Mouse (Mus musculus): ENCODE results near the gene Chrdl1.

Gene Chrdl1

GRCm38 (mm10) chrX:143393791-143394369 lies at the start of gene Chrdl1:
Gene Chrdl1, minus strand, starts transcription at chrX:143394262.
- DNase-seq (ENCODE audit: low spot score), result peak; percentile 21

DNA sequence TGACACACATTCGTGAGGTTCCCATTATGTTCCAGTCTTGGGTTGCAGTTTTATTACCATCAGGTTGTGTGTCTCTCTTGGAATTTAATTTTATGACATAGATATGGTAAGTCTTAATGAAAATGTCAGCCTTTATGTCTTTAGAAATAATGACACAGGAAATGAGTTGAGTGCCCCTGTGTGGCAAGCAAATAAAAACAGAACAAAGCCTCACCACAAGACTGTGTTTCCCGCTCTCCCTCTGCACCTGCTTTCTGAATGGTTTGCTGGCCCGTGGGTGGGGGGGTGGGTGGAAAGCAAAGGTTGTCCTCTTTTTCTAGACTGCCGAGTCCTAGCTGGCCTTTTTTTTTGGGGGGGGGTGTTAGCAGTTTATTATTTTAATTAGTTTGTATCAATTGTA lies 48.6 kb upstream of the Chrdl1 start:
- DNase-seq (ENCODE audit: low spot score), result no peak

DNA sequence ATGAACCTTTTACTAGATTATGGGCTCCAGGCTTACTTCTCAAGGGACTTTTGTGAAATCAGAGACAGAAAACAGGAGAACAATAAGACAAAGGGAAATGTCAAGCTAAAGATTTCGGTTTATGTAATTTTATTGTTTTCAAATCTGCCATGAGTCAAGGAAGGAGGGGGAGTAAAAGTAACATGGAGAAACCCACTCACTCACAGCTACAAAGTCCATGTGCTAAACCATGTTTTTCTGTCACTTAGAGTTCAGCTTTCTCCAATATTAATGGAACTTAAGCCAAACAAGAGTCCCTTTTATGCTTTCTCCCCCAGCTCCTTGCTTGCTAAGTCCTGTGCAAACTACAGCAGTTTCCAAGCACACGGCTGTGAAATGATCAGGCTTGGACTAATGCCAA lies 10.5 kb upstream of the Chrdl1 start:
- no peak for DNase-seq (ENCODE audit: low spot score)

DNA sequence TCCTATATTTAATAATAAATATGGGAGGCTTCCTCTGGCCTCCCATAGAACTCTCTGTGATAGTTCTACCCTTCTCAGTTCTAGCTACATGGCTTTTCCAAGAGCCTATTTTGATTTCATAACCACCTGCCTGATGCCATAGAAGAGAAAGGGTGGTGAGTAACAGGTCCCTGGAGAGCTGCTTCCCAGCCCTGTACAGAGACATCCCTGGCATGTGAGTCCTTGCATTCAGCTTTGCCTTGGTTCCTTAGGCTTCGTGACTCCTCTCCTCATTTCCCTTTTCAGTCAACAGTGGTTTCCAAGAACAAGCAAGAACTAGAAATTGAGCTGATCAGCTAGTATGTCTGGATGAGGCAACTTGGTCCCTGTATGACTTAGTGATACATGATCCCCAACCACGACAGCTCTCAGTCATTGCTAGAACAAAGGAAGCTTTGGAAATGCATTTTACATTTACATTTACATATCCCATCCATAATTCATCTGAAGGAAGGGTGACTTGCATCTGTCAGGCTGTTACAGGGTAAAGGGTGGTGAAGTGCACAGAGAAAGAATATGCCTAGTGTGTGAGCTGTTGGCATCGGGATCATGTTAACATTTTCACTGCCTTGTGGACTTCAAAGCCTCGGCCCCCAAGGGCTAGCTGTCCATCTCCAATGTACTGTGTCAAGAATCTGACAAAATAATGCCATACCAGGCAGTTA lies 27.7 kb downstream of the Chrdl1 start:
- no peak for DNase-seq (ENCODE audit: low spot score)

DNA sequence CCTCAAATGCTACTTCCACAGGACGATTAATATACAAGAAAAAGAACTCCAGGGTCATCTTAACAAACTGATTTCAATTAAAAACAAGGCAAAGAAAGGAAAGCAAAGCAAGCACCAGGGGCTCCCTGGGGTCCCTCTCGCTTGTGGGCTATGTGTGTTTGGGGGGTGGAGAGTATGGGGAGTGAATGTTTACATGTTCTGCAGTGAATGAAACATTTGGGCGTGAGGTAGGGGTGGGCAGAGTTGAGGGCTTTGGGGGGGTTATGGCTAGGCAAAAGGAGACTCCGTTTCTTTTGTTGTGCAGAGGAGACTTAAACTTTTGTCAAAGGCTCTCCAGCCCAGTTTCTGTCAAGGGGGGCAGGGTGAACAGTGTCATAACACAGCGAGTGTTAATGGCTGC lies 46.8 kb downstream of the Chrdl1 start:
- DNase-seq (ENCODE audit: low spot score), result no peak

DNA sequence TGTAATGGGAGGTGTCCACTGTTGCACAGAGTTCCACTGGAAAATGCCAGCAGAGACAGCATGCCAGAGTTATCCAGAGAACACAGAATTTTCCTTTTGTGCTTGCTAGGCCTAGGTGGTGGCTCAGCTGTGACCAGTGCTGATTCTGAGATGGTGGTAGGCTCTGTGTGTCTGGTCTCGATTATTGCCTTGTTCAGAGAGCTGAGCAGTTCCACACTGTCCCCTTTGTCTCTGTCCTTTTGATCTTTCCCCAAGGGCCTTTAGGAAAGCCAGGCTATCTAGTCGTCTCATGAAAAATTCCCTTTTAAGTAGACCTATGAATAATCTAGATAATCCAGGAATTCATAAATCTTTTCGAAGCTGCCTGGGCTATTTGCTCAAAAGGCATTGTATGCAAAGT lies 47.3 kb downstream of the Chrdl1 start:
- peak; percentile 8 for DNase-seq (ENCODE audit: low spot score)

GRCm38 (mm10) chrX:143344509-143345495 lies 49.3 kb downstream of the Chrdl1 start:
- DNase-seq (ENCODE audit: low spot score), result peak; percentile 21

DNA sequence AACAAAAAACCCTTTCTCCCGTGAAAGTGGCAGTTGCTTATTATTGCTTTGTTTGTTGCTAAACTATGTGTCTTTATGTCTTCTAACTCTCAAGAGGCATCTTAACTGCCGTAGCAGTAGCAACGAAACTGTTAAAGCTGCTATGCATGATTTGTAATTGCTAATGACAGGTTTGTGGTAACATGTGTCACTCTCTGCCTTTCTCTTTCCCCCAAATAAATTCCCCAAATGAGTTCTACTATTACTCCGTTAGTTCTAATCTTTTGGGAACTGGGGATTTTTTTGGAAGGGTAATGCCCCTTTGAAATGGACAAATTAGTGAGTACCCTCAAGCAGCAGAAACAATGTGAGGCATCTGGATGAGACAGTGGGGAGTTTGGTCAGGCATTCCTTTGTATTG lies 55.9 kb downstream of the Chrdl1 start:
- no peak for DNase-seq (ENCODE audit: low spot score)

- no peak for DNase-seq (ENCODE audit: low spot score)
Measured at GRCm38 (mm10) chrX:143337561-143337960, 56.5 kb downstream of the Chrdl1 start.

DNA sequence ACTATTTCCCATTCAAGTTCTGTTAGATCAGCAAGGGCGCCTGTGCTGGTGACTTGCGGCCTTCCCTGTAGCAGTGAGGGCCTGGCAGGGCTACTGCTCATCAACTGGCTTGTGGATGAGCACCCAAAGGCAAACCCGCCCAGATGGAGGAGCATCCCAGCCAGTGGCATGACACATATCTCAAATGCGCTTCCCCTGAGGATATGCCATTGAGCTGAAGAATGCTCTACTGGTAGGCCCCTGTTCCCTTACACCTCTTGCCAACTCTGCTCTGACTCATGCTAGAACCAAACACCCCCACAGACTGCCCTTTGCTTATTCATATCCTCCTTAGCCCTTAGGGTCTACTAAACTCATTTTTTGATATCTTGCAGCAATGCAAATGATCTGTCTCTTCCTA lies 57.4 kb downstream of the Chrdl1 start:
- DNase-seq (ENCODE audit: low spot score), result no peak

GRCm38 (mm10) chrX:143335846-143336245 lies 58.2 kb downstream of the Chrdl1 start:
- DNase-seq (ENCODE audit: low spot score), result peak; percentile 6

GRCm38 (mm10) chrX:143313166-143313565 lies 80.9 kb downstream of the Chrdl1 start:
- no peak for DNase-seq (ENCODE audit: low spot score)

- DNase-seq (ENCODE audit: low spot score), result no peak
Measured at GRCm38 (mm10) chrX:143294726-143295125, 99.3 kb downstream of the Chrdl1 start.

DNA sequence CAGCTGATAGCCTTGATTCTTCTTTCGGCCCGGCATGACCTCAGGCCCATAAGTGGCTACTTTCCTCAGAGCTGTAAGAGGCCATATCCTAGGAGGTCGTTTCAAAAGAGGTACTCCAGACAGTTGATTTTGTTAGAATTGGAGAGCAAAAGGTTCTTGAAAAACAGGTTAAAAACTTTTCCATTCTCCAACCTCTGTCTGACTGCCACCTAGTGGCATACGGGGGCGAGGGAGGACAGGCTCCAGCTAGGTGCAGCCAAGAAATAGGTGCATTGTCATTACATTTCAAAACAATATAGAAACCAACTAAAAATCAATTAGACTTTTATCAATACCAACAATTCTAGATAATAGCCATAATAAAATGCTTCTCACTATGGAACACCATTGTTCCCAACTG lies 118.9 kb downstream of the Chrdl1 start:
- peak; percentile 4 for DNase-seq (ENCODE audit: low spot score)

DNA sequence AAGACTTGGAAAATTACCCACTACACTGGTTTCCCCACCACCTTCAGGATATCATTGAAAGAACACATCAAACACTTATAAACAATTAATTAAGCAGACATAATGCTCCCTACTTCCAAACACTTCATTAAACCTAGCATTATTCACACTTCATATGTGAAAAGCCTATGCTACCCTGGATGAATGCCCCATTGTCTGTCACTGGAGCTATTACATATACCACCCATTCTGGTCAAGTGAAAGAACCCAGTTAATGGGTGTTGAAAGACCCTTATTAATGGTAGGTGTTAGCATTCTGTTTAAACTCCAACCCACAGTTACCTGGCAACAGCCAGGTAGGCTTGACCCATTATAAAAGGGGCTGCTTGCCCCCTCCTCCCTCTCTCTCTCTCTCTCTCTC lies 143.4 kb downstream of the Chrdl1 start:
- DNase-seq (ENCODE audit: low spot score), result no peak
